Mouse (Mus musculus) monocyte, adult 2 months (primary cell): ENCODE measurements around the gene Fhit.
"Not testable (repeated sequence)": the region's sequence is repeated elsewhere in the genome, so short reads cannot be mapped to it uniquely, and the experiment has no call there.

Source experiments
- DNase-seq, 2 experiments: peaks; one replicate each; pipeline ENCODE4 v3.0.0; 2022; ENCODE audit warnings: low spot score in 2 of 2, low read depth in 1 of 2

Gene Fhit

GRCm38 (mm10) chr14:11161751-11162231 lies at the start of gene Fhit:
TSS of gene Fhit (minus strand) at chr14:11162035.
- peak in 1 of 2 experiments; percentile 0 for DNase-seq

GRCm38 (mm10) chr14:11206786-11207185 lies 45.0 kb upstream of the Fhit start:
- DNase-seq, result no peak

DNA sequence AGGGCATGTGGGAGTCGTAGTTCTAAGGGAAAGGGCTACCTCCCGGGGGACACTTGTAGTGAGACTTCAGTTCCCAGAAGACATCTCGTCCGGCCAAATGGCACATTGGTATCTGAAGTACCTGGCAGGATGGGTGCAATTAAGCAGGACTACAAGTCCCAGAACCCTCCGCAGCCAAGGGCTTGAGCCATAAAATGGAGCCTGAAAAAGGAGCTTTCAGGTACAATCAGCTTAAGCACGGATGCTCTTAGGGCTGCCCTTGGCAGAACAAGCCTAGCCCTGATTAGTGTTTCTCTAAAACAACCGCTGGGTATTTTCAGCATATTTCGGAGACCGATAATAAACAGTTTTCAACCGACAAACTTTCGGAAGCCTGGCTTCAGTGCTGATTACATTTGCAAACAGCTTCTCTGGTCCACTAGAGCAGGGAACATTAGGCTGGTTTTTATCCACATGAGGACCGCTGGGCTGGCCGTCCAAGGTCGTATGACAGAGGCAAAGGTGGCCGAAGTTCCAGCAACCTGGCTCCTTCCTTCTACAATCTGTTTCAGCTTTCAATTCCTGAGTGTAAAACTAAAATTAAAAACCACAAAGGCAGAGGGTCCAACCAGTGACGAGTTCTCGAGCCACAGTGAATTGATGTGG lies 907 bp downstream of the Fhit start:
- no peak for DNase-seq

GRCm38 (mm10) chr14:11159641-11160040 lies 2.2 kb downstream of the Fhit start:
- no peak for DNase-seq

- no peak for DNase-seq
Measured at GRCm38 (mm10) chr14:11159021-11159420, 2.8 kb downstream of the Fhit start.

- no peak for DNase-seq
Measured at GRCm38 (mm10) chr14:11157741-11158140, 4.1 kb downstream of the Fhit start.

DNA sequence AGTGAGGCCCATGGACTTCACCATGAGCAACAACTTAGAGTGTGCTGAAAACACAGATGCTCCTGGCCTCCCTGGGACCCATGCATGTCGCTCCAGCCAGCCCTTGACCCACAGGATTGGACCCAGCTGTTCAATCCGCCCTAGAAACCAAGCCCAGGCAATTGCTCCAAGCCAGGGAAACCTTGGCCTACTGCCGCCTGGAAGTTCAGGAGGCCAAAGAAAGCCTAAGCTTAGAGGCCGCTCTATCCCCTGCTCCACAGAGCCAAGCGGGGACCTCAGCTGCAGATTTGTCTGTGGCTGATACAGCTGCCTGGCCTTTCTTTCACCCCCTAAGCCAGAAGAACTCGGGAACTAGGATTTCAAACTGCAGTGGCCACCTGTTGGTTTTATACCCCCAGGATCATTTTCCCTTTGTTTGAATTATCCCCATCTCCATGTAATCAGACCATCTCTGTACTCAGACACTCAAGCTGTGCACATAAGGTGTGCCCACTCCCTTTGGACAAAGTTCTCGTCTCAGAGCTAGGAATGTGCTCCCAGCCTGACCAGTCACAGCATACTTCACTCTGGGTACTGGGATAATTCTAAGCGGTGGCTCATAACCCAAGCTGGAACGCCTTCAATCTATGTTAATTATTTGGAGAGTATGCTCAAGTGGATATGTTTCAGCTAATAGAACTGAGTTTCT lies 10.1 kb downstream of the Fhit start:
- DNase-seq, result no peak

DNA sequence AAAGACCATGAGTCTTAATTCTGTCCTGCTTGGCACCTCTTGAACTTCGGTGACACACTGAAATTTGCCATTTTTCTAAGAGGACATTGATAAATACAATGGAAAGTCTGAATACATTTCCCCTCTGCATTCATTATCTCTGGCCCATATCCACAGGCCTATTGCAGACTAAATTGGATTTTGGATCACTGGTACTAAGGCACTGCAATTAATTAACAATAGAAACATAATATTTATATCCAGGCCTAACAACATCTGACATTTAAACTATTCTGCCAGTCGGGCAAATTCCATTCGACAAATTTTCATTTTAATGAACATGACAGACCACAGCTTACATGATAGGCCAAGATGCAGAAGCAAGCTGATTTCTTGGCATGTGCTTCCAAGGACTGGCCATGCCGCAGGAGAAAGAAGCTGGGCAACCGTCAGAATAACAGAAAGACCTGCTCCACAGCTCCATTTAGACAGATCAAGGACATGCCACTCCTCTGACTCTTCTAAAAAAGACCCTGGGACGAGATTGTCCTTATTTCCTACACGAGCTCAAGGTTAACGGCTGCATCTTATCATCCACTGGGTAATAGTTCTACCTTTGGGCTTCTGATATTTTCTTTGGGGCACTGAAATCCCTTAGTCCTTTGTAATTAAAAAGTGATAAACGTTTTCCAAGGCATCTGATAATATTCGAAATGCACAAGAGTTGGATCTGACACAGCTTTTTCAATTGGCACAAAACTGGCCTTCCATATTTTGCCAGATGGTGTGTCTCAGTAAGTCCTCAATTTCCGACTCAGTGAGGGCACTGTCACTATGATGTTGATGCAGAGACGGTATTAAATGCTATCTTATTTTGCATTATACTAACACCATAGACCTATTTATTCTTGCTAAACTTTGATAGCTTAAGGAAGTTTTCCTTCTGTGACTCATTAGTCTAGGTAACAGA lies 27.8 kb downstream of the Fhit start:
- DNase-seq, result no peak

DNA sequence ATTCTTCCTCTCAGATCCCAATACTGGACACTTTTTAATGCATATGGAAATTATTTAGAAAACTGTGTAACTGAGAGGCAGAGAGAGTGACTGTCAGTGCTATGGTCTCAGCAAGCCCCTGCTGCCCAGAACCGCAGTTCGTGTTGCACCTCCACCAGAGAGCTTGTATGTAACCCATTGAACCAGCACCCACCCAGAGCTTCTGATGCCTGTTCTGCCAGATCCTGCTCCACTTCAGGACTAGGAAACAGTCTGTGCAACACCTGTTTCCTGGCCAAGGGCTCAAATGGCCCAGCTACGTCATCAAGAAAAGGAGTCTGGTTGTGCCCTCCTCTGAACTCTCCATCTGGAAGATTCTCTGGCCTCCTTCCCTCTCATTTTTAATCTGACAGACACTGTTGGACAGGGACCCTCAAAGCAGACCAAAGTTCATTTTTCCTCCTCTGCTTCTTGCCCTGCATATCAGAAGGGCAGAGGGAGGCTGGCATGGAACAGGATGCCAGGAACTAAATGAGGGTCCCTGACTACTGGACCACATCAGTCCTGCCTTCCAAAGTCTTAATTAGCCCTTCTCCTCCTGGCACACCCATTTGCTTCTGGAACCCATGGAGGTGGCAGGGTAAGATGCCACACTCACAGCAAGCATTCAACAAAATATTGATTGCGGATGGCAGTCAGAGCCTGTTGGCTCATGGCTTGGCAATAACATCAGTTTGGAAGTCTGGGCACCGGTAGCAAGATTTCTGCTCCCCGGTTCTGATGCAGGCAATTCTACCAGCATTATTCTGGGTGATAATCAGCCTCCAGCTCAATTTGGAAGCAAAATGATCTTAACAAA lies 29.0 kb downstream of the Fhit start:
- no peak for DNase-seq

DNA sequence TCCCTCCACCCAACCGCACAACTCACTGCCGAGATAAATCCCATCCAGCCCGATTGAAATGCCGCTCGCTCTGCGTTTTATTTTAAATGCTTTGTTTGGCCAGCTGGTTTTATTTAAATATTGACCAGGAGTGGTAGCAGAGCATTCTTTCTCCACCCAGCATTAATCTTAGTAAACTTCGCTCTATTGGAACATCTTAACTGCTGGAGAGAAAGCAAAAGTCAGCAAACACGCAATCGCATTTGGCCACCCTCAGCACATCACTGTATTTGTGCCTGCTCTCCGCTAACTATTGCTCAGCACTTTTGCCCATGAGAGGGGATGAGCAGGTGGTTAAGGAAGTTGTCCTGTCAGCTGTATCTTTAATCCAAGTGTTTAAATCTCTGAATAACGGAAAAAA lies 36.7 kb downstream of the Fhit start:
- DNase-seq, result no peak

GRCm38 (mm10) chr14:11119076-11119475 lies 42.8 kb downstream of the Fhit start:
- no peak for DNase-seq

DNA sequence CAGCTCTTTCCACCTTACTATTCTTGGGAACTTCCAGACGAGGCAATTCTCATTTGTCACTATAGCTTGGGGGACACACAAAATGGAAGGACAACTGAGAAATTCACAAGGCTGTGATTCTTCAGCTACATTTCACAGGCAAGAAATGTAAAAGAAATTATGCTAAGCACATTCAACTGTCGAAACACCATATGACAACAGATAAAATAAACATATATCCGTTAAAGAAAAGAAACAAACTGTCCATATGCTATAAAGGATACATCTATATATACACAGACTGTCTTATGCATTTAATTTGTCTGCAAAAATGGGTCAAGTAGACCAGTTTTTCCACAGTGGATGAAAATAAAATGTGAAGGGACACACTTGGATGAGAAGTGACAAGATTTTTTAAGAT lies 76.2 kb downstream of the Fhit start:
- no peak for DNase-seq

DNA sequence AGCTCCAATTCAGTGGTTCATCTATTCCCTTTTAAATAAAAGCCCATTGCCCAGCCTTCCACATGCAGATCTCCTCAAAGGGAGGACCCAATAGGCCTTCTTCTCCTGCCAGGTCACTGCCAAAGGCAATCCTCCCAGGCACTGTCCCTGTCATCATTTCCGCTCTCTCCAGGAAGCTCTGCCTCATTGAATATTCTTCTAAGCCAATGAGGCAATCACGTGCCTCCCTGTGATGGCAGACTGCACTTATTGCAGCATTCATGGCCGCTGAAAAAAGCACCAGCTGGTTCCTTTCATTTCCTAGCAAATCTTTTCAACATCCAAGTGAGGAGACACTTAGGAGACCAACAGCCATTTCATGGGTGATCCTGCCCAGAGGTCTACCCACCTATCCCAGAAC lies 77.9 kb downstream of the Fhit start:
- DNase-seq, result no peak

DNA sequence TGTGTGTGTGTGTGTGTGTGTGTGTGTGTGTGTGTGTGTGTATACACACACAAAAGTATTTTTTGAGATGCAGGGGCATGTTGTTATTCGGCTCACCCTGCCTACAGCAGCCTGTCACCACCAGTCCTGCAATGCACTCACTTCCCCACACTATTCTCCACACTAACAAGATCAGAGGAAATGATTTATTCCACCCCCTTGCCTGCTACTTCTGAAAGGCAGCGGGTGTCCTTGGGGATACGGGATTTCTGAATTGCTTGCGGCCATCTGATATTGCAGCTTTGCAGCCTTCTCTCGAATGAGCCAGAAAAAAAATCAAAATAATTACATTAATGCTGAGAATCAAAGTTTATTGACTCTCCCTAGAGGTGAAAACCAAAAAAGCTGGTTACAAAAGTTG lies 78.4 kb downstream of the Fhit start:
- no peak for DNase-seq

DNA sequence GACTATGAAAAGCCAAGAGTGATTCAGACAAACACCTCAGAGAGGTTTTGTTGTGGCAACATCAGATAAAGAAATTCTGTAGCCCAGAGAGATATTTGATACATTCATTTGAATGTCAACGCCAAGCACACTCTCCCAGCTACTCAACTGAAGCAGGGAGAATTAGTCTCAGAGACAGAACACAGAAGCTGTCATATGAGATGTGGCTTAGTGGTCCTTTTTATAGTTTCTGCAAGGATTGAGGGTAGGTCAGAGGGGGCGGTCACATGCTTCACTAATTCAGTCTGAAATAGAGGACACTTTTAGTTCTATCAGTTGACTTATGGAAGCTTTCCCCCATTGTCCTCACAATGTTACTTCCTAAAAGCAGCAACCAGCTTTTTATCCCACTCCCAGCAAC lies 98.2 kb downstream of the Fhit start:
- DNase-seq, result no peak

GRCm38 (mm10) chr14:11060221-11060620 lies 101.6 kb downstream of the Fhit start:
- no peak for DNase-seq

GRCm38 (mm10) chr14:11039503-11040300 lies 122.1 kb downstream of the Fhit start:
- DNase-seq, result not testable (repeated sequence)

DNA sequence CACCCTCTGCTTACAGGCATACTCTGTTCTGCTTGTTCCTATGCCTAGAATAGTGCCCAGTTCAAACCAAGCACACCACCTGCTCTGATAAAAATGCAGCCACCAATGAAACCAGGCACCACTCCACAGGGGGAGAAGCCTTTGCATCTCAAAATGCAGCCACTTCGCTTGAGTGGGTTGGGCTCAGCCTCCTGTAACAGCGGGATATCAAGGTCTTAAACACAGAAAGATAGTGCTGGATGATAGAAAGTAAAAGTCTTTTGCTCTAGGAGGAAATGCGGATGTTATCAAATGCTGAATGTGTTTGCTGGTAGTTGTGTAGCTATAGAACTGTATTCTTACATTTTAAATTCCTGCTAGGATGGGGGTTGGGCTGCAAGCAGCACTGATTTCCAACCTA lies 140.4 kb downstream of the Fhit start:
- no peak for DNase-seq

DNA sequence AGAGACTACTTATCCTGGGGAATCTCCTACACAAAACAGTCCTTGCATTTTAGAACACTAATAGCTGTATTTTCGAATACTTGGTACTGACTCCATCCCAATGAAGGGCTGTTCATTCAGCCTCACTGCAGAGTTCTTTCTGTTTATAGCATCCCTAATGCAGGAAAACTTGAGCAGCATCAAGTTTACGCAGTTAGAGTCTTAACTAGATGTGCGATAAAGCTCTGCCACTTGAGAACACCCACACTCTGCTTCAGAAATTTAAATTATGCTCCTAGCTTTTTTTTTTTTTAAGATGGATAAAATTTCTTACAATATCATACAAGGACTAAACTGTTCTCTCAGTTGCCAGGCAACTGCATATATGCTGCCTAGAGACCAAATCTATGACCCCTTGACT lies 183.2 kb downstream of the Fhit start:
- DNase-seq, result no peak

GRCm38 (mm10) chr14:10941647-10942046 lies 220.2 kb downstream of the Fhit start:
- DNase-seq, result no peak
